Mouse (Mus musculus) bone marrow, adult 2 months (tissue): Measurements from ENCODE around the gene Ddx10.
A peak's percentile ranks its signal among the peaks of the same experiment; 100 is the strongest.

ENCODE experiments used
- CTCF ChIP-seq: fragments of 200-500 bp; IDR thresholded peaks from 2 replicates; pipeline ENCODE4 v1.5.1; 2011; ENCODE audit warnings: low read length, control low read depth; ENCODE audit not compliant: control insufficient read depth, insufficient read depth
- POLR2A ChIP-seq: fragments of 200-500 bp; IDR thresholded peaks from 2 replicates; pipeline ENCODE4 v1.6.1; 2011; ENCODE audit warnings: low read depth, mild to moderate bottlenecking, control low read depth, low read length, borderline replicate concordance; ENCODE audit not compliant: control insufficient read depth

DNA sequence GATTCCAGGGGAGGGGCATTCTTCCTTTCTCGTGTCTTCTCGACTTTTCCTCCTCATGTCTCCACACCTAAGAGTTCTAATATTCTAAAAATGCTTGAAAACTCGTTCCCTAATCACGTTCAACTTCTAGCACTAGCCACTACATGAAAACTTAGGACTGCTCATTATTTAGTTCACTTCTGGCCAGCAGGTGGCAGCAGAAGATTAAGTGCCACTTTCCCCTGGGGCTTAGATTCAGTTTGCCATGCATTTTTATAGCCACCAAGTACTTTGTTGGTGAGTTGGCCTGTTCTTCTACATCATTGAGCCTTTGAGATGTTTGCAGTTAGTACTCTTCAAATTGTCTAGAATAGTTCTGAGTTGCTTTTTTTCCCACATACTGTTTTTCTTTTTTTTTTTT, 6.5 kb upstream of the Ddx10 start:
- peak; percentile 51 for TF ChIP-seq CTCF
- no peak for TF ChIP-seq POLR2A
